Mouse (Mus musculus) neural tube, embryonic 12.5 days (tissue): ENCODE measurements around the gene Cdca5. TPM values are rescaled to one million over a fixed set of nuclear protein-coding genes. Genes with fewer than 3 reads are reported as not detected.

Experiments used
- ATAC-seq: fragments of 200-750 bp; cut with Nextera tagmentation; 2 replicates; pipeline ENCODE4 v1.8.0; 2017; ENCODE audit warnings: low read depth, mild to moderate bottlenecking, moderate TSS enrichment, moderate library complexity; ENCODE audit not compliant: low FRiP score
- H3K27ac ChIP-seq: fragments of 300-500 bp; sonication (generic); 2 replicates; pipeline ENCODE4 v1.5.1; 2016
- H3K27me3 ChIP-seq: fragments of 300-500 bp; sonication (generic); replicated peaks from 2 replicates; pipeline ENCODE4 v1.6.1; 2016; ENCODE audit warnings: mild to moderate bottlenecking
- H3K36me3 ChIP-seq: fragments of 300-500 bp; sonication (generic); 2 replicates; pipeline ENCODE4 v1.6.1; 2016; ENCODE audit warnings: mild to moderate bottlenecking
- H3K4me1 ChIP-seq: fragments of 300-500 bp; sonication (generic); 2 replicates; pipeline ENCODE4 v1.6.1; 2016
- H3K4me2 ChIP-seq: fragments of 300-500 bp; sonication (generic); replicated peaks from 2 replicates; pipeline ENCODE4 v1.6.1; 2016; ENCODE audit warnings: mild to moderate bottlenecking
- H3K4me3 ChIP-seq: fragments of 300-500 bp; sonication (generic); 2 replicates; pipeline ENCODE4 v1.5.1; 2016
- H3K9ac ChIP-seq: fragments of 300-500 bp; sonication (generic); 2 replicates; pipeline ENCODE4 v1.6.1; 2016; ENCODE audit warnings: mild to moderate bottlenecking
- H3K9me3 ChIP-seq: fragments of 300-500 bp; sonication (generic); 2 replicates; pipeline ENCODE4 v1.6.1; 2016; ENCODE audit warnings: mild to moderate bottlenecking
- WGBS: fragments of 180-500 bp; shearing (Covaris S2); methylation state at CpG from one replicate; pipeline ENCODE4 v1.1.7; 2016; 5-methylcytosine and 5-hydroxymethylcytosine counted together
- polyA plus RNA-seq: library from polyadenylated mRNA; unstranded; fragments of >200 nt; fragmentation: Nextera tagmentation; extraction: Ambion mirVana; gene quantifications from 2 replicates; pipeline ENCODE4 v1.2.1, GENCODE M21; 2016

The Cdca5 gene
- polyA plus RNA-seq, 1 experiment from 2014 or later = 27.1 TPM

GRCm38 (mm10) chr19:6048681-6049410 is 35.9 kb upstream of the Cdca5 start:
- H3K36me3 ChIP-seq = peaks cover 58% of the 10 kb centered on the region
- H3K4me1 ChIP-seq = peaks cover 22% of the 10 kb centered on the region
- WGBS = 92% methylated on average over 11 of the region's 11 CpGs
- no peak overlapping the region for H3K4me3 ChIP-seq
- H3K27me3 ChIP-seq = no peaks in the 10 kb centered on the region
- no peak overlapping the region for H3K27ac ChIP-seq
- no peak for ATAC-seq
- no peaks in the 10 kb centered on the region for H3K9me3 ChIP-seq
- no peak overlapping the region for H3K9ac ChIP-seq
- 0 out of 2 replicates have a peak overlapping the region, but pooled peaks have one; percentile 99 for H3K4me2 ChIP-seq

- Histone ChIP-seq H3K9me3 (no peaks in the 10 kb centered on the region), H3K27me3 (no peaks in the 10 kb centered on the region), H3K4me2 (no peak overlapping the region), H3K4me1 (peaks cover 24% of the 10 kb centered on the region), H3K9ac (no peak overlapping the region), H3K4me3 (no peak overlapping the region), H3K27ac (no peak overlapping the region), H3K36me3 (peaks cover 77% of the 10 kb centered on the region)
- no peak for ATAC-seq
- 85% methylated on average over 7 of the region's 7 CpGs for WGBS
Measured at GRCm38 (mm10) chr19:6052516-6052915, 32.3 kb upstream of the Cdca5 start.

GRCm38 (mm10) chr19:6054296-6054695 is 30.5 kb upstream of the Cdca5 start:
- H3K4me2 ChIP-seq = no peak overlapping the region
- no peaks in the 10 kb centered on the region for H3K27me3 ChIP-seq
- peaks cover 71% of the 10 kb centered on the region for H3K36me3 ChIP-seq
- H3K9me3 ChIP-seq = no peaks in the 10 kb centered on the region
- H3K4me1 ChIP-seq = peaks cover 19% of the 10 kb centered on the region
- H3K27ac ChIP-seq = no peak overlapping the region
- ATAC-seq = no peak
- no peak overlapping the region for H3K4me3 ChIP-seq
- H3K9ac ChIP-seq = no peak overlapping the region
- WGBS = 87% methylated on average over 5 of the region's 5 CpGs

- peaks cover 25% of the 10 kb centered on the region for H3K4me1 ChIP-seq
- H3K27ac ChIP-seq = no peak overlapping the region
- peaks cover 53% of the 10 kb centered on the region for H3K36me3 ChIP-seq
- peak overlapping the region; percentile 83 for H3K9ac ChIP-seq
- H3K4me3 ChIP-seq = peak overlapping the region; percentile 85
- H3K9me3 ChIP-seq = no peaks in the 10 kb centered on the region
- H3K4me2 ChIP-seq = peak overlapping the region; percentile 84
- H3K27me3 ChIP-seq = no peaks in the 10 kb centered on the region
- 68% methylated on average over 4 of the region's 4 CpGs for WGBS
- no peak for ATAC-seq
Measured at GRCm38 (mm10) chr19:6056696-6057095, 28.1 kb upstream of the Cdca5 start.

- H3K9me3 ChIP-seq = no peaks in the 10 kb centered on the region
- H3K4me2 ChIP-seq = peak within 1 kb of the TSS; percentile 84
- peaks cover 33% of the 10 kb centered on the region for H3K4me1 ChIP-seq
- WGBS = under 1% methylated on average over 63 of the region's 63 CpGs
- peak within 1 kb of the TSS; percentile 85 for H3K4me3 ChIP-seq
- H3K9ac ChIP-seq = peak within 1 kb of the TSS; percentile 83
- peak; percentile 80 for ATAC-seq
- H3K36me3 ChIP-seq = peaks cover 44% of the 10 kb centered on the region
- H3K27me3 ChIP-seq = no peaks in the 10 kb centered on the region
- peak within 1 kb of the TSS; percentile 42; the same call in 1 of the 2 replicates for H3K27ac ChIP-seq
Measured at GRCm38 (mm10) chr19:6057313-6058096, 27.3 kb upstream of the Cdca5 start, which contains the start of the genes Mrpl49 and Fau. Gene Mrpl49 (minus strand): TSS chr19:6057785. Gene Fau (plus strand): TSS chr19:6057844.

- Histone ChIP-seq H3K9ac (peak overlapping the region; percentile 83), H3K4me1 (peaks cover 43% of the 10 kb centered on the region), H3K4me3 (peak overlapping the region; percentile 85), H3K4me2 (peak overlapping the region; percentile 84), H3K27ac (no peak overlapping the region), H3K36me3 (peaks cover 34% of the 10 kb centered on the region), H3K27me3 (no peaks in the 10 kb centered on the region), H3K9me3 (no peaks in the 10 kb centered on the region)
- 34% methylated on average over 5 of the region's 5 CpGs for WGBS
- ATAC-seq = no peak
Measured at GRCm38 (mm10) chr19:6058513-6058912, 26.3 kb upstream of the Cdca5 start.

GRCm38 (mm10) chr19:6058966-6059365 is 25.8 kb upstream of the Cdca5 start:
- Histone ChIP-seq H3K27ac (no peak overlapping the region), H3K27me3 (no peaks in the 10 kb centered on the region), H3K4me3 (peak overlapping the region; percentile 85), H3K4me2 (peak overlapping the region; percentile 84), H3K4me1 (peaks cover 44% of the 10 kb centered on the region), H3K9ac (peak overlapping the region; percentile 83; the same call in 1 of the 2 replicates), H3K36me3 (peaks cover 30% of the 10 kb centered on the region), H3K9me3 (no peaks in the 10 kb centered on the region)
- ATAC-seq = no peak
- 89% methylated on average over 5 of the region's 5 CpGs for WGBS

GRCm38 (mm10) chr19:6061021-6061533 is 23.7 kb upstream of the Cdca5 start, which contains the start of gene Znhit2:
Gene Znhit2 (plus strand): TSS chr19:6061192.
- peak within 1 kb of the TSS; percentile 100 for H3K4me2 ChIP-seq
- H3K9me3 ChIP-seq = no peaks in the 10 kb centered on the region
- H3K27ac ChIP-seq = peak within 1 kb of the TSS; percentile 80
- peak within 1 kb of the TSS; percentile 94 for H3K9ac ChIP-seq
- no peaks in the 10 kb centered on the region for H3K27me3 ChIP-seq
- peak within 1 kb of the TSS; percentile 72 for H3K4me3 ChIP-seq
- H3K36me3 ChIP-seq = peaks cover 12% of the 10 kb centered on the region; the same call in 1 of the 2 replicates
- H3K4me1 ChIP-seq = peaks cover 49% of the 10 kb centered on the region
- WGBS = under 1% methylated on average over 58 of the region's 58 CpGs
- ATAC-seq = peak; percentile 63; the same call in 1 of the 2 replicates

- Histone ChIP-seq H3K4me3 (peak overlapping the region; percentile 72), H3K27ac (peak overlapping the region; percentile 80), H3K9ac (peak overlapping the region; percentile 94), H3K27me3 (no peaks in the 10 kb centered on the region), H3K4me2 (peak overlapping the region; percentile 100), H3K36me3 (peaks cover 12% of the 10 kb centered on the region; the same call in 1 of the 2 replicates), H3K9me3 (no peaks in the 10 kb centered on the region), H3K4me1 (peaks cover 49% of the 10 kb centered on the region)
- WGBS = under 1% methylated on average over 44 of the region's 44 CpGs
- no peak for ATAC-seq
Measured at GRCm38 (mm10) chr19:6061641-6062302, 23.0 kb upstream of the Cdca5 start.

- Histone ChIP-seq H3K9ac (peak overlapping the region; percentile 94), H3K36me3 (peaks cover 12% of the 10 kb centered on the region; the same call in 1 of the 2 replicates), H3K27ac (no peak overlapping the region), H3K4me1 (peaks cover 47% of the 10 kb centered on the region), H3K4me2 (peak overlapping the region; percentile 100), H3K27me3 (no peaks in the 10 kb centered on the region), H3K9me3 (no peaks in the 10 kb centered on the region), H3K4me3 (peak overlapping the region; percentile 72)
- 63% methylated on average over 5 of the region's 5 CpGs for WGBS
- ATAC-seq = no peak
Measured at GRCm38 (mm10) chr19:6062418-6062817, 22.4 kb upstream of the Cdca5 start.

GRCm38 (mm10) chr19:6063081-6063480 is 21.7 kb upstream of the Cdca5 start:
- no peak overlapping the region for H3K4me3 ChIP-seq
- WGBS = 94% methylated on average over 6 of the region's 6 CpGs
- H3K4me1 ChIP-seq = peaks cover 52% of the 10 kb centered on the region
- no peaks in the 10 kb centered on the region for H3K27me3 ChIP-seq
- H3K36me3 ChIP-seq = peaks cover 12% of the 10 kb centered on the region; the same call in 1 of the 2 replicates
- no peak overlapping the region for H3K9ac ChIP-seq
- no peaks in the 10 kb centered on the region for H3K9me3 ChIP-seq
- H3K4me2 ChIP-seq = peak overlapping the region; percentile 100; the same call in 1 of the 2 replicates
- no peak for ATAC-seq
- no peak overlapping the region for H3K27ac ChIP-seq
